Mouse (Mus musculus) hindbrain, embryonic 10.5 days (tissue): Measurements from ENCODE around the gene Utrn. TPM values are rescaled to one million over a fixed set of nuclear protein-coding genes. Genes with fewer than 3 reads are reported as not detected.

Experiments
- DNase-seq: peaks from one replicate; pipeline ENCODE4 v3.0.0-alpha.2; 2017; ENCODE audit warnings: low spot score
- H3K27ac ChIP-seq: fragments of 300-500 bp; sonication (generic); 2 replicates; pipeline ENCODE4 v1.5.1; 2016; ENCODE audit warnings: mild to moderate bottlenecking, moderate library complexity
- H3K27me3 ChIP-seq: fragments of 300-500 bp; sonication (generic); 2 replicates; pipeline ENCODE4 v1.6.1; 2016; ENCODE audit warnings: mild to moderate bottlenecking; ENCODE audit not compliant: poor library complexity, insufficient read depth, severe bottlenecking
- H3K36me3 ChIP-seq: fragments of 300-500 bp; sonication (generic); 2 replicates; pipeline ENCODE4 v1.6.1; 2016; ENCODE audit warnings: mild to moderate bottlenecking, moderate library complexity
- H3K4me1 ChIP-seq: fragments of 300-500 bp; sonication (generic); replicated peaks from 2 replicates; pipeline ENCODE4 v1.6.1; 2016; ENCODE audit warnings: mild to moderate bottlenecking
- H3K4me3 ChIP-seq: fragments of 300-500 bp; sonication (generic); 2 replicates; pipeline ENCODE4 v1.5.1; 2016; ENCODE audit warnings: mild to moderate bottlenecking, moderate library complexity
- H3K9me3 ChIP-seq: fragments of 300-500 bp; sonication (generic); 2 replicates; pipeline ENCODE4 v1.6.1; 2016; ENCODE audit warnings: mild to moderate bottlenecking, moderate library complexity
- WGBS: fragments of 180-500 bp; shearing (Covaris S2); methylation state at CpG from one replicate; pipeline ENCODE4 v1.1.7; 2016; 5-methylcytosine and 5-hydroxymethylcytosine counted together
- polyA plus RNA-seq: library from polyadenylated mRNA; unstranded; fragments of >200 nt; fragmentation: Nextera tagmentation; extraction: Ambion mirVana; gene quantifications from 2 replicates; pipeline ENCODE4 v1.2.1, GENCODE M21; 2016

Gene Utrn
- polyA plus RNA-seq, 1 experiment from 2014 or later: 38.7 TPM

- Histone ChIP-seq H3K36me3 (0 out of 2 replicates have a peak, but pooled peaks cover 4% of the 10 kb centered on the region), H3K4me3 (no peak overlapping the region), H3K27me3 (no peaks in the 10 kb centered on the region), H3K9me3 (peaks cover 10% of the 10 kb centered on the region; the same call in 1 of the 2 replicates), H3K4me1 (no peaks in the 10 kb centered on the region), H3K27ac (no peak overlapping the region)
- 37% methylated on average over 3 of the region's 3 CpGs for WGBS
- DNase-seq: no peak
Measured at GRCm38 (mm10) chr10:12762668-12763067, 106.5 kb downstream of the Utrn start.

DNA sequence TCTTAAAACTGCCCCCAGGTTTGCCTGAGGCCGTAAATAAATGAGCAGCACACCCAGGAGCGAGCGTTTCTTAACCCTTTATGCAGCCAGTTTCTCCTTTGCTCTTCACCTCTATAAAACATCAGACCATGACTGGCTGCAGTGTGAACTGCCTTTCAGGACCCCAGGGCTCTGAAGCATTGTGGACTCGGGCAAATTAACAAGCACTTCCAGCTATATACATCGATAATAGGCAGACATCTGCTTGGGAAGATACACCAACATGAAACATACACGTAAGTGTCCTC lies 110.5 kb downstream of the Utrn start:
- DNase-seq: no peak
- Histone ChIP-seq H3K27me3 (no peaks in the 10 kb centered on the region), H3K4me3 (no peak overlapping the region), H3K4me1 (no peaks in the 10 kb centered on the region), H3K9me3 (no peaks in the 10 kb centered on the region), H3K36me3 (no peaks in the 10 kb centered on the region), H3K27ac (no peak overlapping the region)
- 76% methylated on average over 6 of the region's 6 CpGs for WGBS

DNA sequence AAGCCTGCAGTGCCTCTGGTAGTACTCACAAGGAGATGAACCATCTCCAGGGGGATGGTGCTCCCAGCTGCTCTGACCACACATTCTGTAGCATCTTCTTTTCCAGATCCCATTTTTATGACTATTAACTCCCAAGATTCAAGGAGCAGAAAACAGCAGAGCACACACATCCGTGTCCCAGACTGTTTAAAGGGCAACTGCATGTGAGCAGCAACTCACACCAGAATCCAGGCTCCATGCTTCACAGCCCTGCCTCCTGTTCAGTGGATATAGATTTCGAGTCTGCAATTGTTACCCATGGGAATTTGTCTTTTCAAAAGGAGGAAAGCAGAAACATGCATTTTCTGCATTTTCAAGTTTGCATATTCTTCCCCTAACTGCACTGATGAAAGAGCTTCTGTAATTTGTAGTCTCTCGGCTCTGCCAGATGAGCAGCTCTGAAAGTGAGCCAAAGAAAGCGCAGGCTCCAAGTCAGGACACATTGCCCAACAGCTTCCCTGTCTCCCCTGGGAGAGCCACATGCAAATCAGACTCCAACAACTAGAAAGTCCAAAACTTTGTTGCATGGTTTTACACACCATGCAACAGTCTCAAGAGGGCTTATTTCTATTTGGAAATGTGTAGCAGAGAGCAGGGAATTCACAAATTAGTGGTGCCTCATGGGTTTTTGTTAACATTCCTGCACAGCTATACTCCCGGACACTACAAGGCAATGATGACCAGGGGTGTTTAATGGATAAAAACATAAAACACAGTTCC lies 111.0 kb downstream of the Utrn start:
- no peak for DNase-seq
- Histone ChIP-seq H3K9me3 (no peaks in the 10 kb centered on the region), H3K4me1 (no peaks in the 10 kb centered on the region), H3K27ac (no peak overlapping the region), H3K27me3 (no peaks in the 10 kb centered on the region), H3K4me3 (no peak overlapping the region), H3K36me3 (no peaks in the 10 kb centered on the region)
- 76% methylated on average over 5 of the region's 5 CpGs for WGBS

DNA sequence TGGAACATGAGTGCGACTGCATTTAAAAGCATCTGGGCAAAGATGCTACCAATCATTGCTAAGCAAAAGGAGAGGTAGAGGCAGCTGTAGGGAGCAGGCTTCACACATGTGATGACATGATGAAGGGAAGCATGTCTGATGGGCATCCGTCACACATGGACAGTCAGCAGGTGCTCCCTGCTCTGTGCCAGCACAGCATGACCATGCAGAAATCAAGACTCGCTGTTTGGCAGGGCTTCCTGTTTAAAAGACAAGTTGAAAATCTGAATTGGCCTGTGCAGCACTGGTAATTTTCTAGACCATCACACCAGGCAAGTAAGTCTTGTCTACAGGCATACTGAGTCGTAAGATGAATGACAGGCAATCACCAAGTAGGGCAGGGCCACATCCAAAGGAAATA lies 112.5 kb downstream of the Utrn start:
- no peak overlapping the region for H3K4me3 ChIP-seq
- H3K9me3 ChIP-seq: no peaks in the 10 kb centered on the region
- H3K36me3 ChIP-seq: no peaks in the 10 kb centered on the region
- H3K27me3 ChIP-seq: no peaks in the 10 kb centered on the region
- no peak for DNase-seq
- H3K4me1 ChIP-seq: no peaks in the 10 kb centered on the region
- 89% methylated on average over 4 of the region's 4 CpGs for WGBS
- H3K27ac ChIP-seq: no peak overlapping the region

DNA sequence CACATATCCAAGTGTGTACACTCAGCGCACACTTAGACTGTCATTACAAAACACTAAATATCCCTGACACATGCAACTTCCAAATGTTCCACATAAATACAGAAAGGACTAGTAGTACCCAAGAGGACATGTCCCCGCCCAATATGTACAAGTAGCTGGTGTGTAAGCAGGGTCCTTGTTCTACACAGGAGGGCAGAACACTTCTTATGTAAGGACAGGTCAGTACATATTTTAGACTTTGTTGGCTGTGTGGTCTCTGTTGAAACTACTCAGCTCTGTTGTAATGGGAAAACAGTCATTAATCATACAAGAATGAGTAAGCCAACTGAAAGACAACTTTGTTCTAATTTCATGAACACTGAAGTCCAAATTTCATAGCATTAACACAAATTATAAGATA lies 114.3 kb downstream of the Utrn start:
- 94% methylated on average over 2 of the region's 2 CpGs for WGBS
- Histone ChIP-seq H3K36me3 (peaks cover 1% of the 10 kb centered on the region; the same call in 1 of the 2 replicates), H3K4me1 (no peaks in the 10 kb centered on the region), H3K27ac (no peak overlapping the region), H3K27me3 (no peaks in the 10 kb centered on the region), H3K9me3 (no peaks in the 10 kb centered on the region), H3K4me3 (no peak overlapping the region)
- no peak for DNase-seq

DNA sequence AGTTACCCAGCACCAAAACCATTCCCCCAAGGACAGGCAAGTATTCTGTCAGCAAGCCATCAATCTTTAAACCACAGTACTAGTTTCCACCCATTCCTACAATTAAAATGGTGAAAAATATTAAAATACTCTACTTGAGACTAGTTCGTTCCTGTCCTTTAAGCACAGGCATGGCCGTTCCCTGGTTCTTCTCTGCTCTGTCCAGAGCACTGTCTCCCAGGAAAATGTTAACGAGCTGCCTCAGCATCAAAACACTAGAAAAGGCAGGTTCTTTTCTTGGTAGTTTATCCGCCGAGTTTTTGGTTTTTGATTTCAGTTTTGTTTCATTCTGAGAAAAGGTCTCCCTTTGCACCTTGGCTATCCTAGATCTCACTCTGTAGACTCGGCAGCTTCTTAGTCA lies 115.0 kb downstream of the Utrn start:
- H3K27me3 ChIP-seq: no peaks in the 10 kb centered on the region
- WGBS: 93% methylated on average over 6 of the region's 6 CpGs
- no peak for DNase-seq
- H3K9me3 ChIP-seq: no peaks in the 10 kb centered on the region
- H3K4me1 ChIP-seq: no peaks in the 10 kb centered on the region
- peaks cover 9% of the 10 kb centered on the region for H3K36me3 ChIP-seq
- no peak overlapping the region for H3K27ac ChIP-seq
- no peak overlapping the region for H3K4me3 ChIP-seq

- Histone ChIP-seq H3K4me1 (no peaks in the 10 kb centered on the region), H3K4me3 (no peak overlapping the region), H3K36me3 (peaks cover 29% of the 10 kb centered on the region), H3K9me3 (no peaks in the 10 kb centered on the region), H3K27ac (no peak overlapping the region), H3K27me3 (no peaks in the 10 kb centered on the region)
- DNase-seq: no peak
- WGBS: 94% methylated on average over 9 of the region's 9 CpGs
Measured at GRCm38 (mm10) chr10:12743717-12744116, 125.4 kb downstream of the Utrn start.

DNA sequence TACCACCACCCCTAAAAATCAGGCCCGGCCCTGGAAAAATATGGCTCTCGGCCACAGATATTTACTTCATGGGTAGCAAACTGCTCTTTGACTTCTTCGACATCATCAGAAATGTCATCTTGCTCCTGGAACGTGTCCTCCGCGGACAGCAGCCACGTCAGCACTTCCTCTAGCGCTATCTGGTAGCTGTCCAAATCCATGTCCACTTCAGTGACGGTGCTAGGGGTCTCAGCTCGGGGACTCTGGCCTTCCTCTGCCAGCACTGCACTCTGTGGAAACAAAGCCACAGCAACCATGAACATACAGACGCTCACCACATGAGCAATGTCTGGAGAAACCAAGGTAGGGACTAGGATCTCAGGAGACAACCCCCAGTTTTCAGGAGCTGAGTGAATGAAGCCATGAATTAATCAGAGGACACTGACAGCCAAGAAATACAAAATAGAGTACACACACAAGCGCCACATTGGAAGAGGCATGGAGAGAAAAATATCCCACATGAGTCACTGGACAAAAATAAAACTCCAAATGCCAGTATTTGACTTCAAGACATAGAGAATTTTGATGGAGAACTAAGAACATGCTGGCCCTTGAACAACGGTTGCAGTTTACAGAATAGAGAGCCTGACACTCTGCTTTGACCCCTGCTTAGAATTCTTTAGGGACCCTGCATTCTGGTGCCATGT lies 129.7 kb downstream of the Utrn start:
- no peak for DNase-seq
- Histone ChIP-seq H3K4me1 (peaks cover 9% of the 10 kb centered on the region), H3K27ac (no peak overlapping the region), H3K36me3 (peaks cover 46% of the 10 kb centered on the region), H3K4me3 (no peak overlapping the region), H3K27me3 (no peaks in the 10 kb centered on the region), H3K9me3 (peaks cover 5% of the 10 kb centered on the region; the same call in 1 of the 2 replicates)
- WGBS: 93% methylated on average over 13 of the region's 13 CpGs

- H3K4me3 ChIP-seq: no peak overlapping the region
- 83% methylated on average over 9 of the region's 9 CpGs for WGBS
- peaks cover 53% of the 10 kb centered on the region for H3K36me3 ChIP-seq
- no peak overlapping the region for H3K27ac ChIP-seq
- peaks cover 5% of the 10 kb centered on the region; the same call in 1 of the 2 replicates for H3K9me3 ChIP-seq
- no peaks in the 10 kb centered on the region for H3K27me3 ChIP-seq
- peaks cover 9% of the 10 kb centered on the region for H3K4me1 ChIP-seq
- DNase-seq: no peak
Measured at GRCm38 (mm10) chr10:12737926-12738325, 131.2 kb downstream of the Utrn start.

- 60% methylated on average over 18 of the region's 18 CpGs for WGBS
Measured at GRCm38 (mm10) chr10:12736861-12737835, 132.0 kb downstream of the Utrn start.

DNA sequence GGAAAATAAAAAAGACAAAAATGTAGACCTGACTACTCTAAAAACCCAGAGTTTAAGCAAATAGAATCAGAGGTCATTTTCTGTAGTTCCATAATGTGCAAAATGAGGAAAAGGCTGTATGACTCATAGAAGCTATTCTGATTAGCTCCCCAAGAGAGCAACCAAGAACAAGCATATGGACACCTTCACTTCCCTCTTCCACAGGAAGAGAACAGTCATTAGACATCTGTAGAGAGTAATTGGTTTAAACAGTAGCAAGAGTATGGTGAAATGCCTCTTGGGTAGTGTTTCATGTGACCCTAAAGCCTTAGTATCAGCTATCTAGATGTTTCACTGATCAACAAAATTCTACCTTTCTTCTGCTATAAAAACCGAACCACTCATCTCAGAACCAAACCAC lies 133.5 kb downstream of the Utrn start:
- Histone ChIP-seq H3K27me3 (no peaks in the 10 kb centered on the region), H3K4me1 (peaks cover 11% of the 10 kb centered on the region), H3K4me3 (no peak overlapping the region), H3K27ac (no peak overlapping the region), H3K36me3 (peaks cover 50% of the 10 kb centered on the region), H3K9me3 (peaks cover 5% of the 10 kb centered on the region; the same call in 1 of the 2 replicates)
- DNase-seq: no peak
- 95% methylated on average over 1 of the region's 1 CpGs for WGBS

More at GRCm38 (mm10) chr10:12736861-12737835, 132.0 kb downstream of the Utrn start:
- H3K4me1 ChIP-seq: peaks cover 9% of the 10 kb centered on the region
- no peak overlapping the region for H3K27ac ChIP-seq
- DNase-seq: no peak
- peaks cover 5% of the 10 kb centered on the region; the same call in 1 of the 2 replicates for H3K9me3 ChIP-seq
- H3K36me3 ChIP-seq: peaks cover 50% of the 10 kb centered on the region
- no peak overlapping the region for H3K4me3 ChIP-seq
- no peaks in the 10 kb centered on the region for H3K27me3 ChIP-seq

- no peaks in the 10 kb centered on the region for H3K27me3 ChIP-seq
- no peak overlapping the region for H3K27ac ChIP-seq
- peaks cover 5% of the 10 kb centered on the region; the same call in 1 of the 2 replicates for H3K9me3 ChIP-seq
- DNase-seq: no peak
- 71% methylated on average over 5 of the region's 5 CpGs for WGBS
- H3K4me1 ChIP-seq: peaks cover 7% of the 10 kb centered on the region
- H3K4me3 ChIP-seq: no peak overlapping the region
- H3K36me3 ChIP-seq: peaks cover 46% of the 10 kb centered on the region
Measured at GRCm38 (mm10) chr10:12731459-12731858, 137.7 kb downstream of the Utrn start.
